Mouse (Mus musculus) kidney, postnatal 10 days (tissue): ENCODE measurements around the gene Slc5a6.
"Not testable (repeated sequence)": the region's sequence is repeated elsewhere in the genome, so short reads cannot be mapped to it uniquely, and the experiment has no call there.

Experiments
- DNase-seq: peaks from one replicate; pipeline ENCODE4 v3.0.0; 2021; ENCODE audit warnings: mixed read lengths

The Slc5a6 gene

GRCm38 (mm10) chr5:31055216-31056140 lies 6.8 kb upstream of the Slc5a6 start:
- no peak for DNase-seq

GRCm38 (mm10) chr5:31054261-31055215 lies 5.8 kb upstream of the Slc5a6 start, which contains the start of gene Cad:
Cad (plus strand) TSS chr5:31054780.
- DNase-seq = peak; percentile 97

DNA sequence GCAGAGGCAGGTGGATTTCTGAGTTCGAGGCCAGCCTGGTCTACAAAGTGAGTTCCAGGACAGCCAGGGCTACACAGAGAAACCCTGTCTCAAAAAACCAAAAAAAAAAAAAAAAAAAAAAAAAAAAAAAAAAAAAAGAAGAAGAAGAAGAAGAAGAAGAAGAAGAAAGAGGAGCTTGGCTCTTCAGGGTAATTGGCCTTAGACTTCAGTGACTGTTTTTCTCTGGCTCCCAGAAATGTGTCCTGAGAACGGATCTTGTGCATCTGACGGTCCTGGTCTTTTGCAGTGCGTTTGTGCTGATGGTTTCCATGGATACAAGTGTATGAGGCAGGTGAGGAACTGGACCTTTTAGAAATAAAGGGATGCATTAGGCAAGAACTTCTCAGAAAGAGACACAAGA lies 5.0 kb upstream of the Slc5a6 start:
- not testable (repeated sequence) for DNase-seq

GRCm38 (mm10) chr5:31050427-31050826 lies 1.7 kb upstream of the Slc5a6 start:
- DNase-seq = no peak

DNA sequence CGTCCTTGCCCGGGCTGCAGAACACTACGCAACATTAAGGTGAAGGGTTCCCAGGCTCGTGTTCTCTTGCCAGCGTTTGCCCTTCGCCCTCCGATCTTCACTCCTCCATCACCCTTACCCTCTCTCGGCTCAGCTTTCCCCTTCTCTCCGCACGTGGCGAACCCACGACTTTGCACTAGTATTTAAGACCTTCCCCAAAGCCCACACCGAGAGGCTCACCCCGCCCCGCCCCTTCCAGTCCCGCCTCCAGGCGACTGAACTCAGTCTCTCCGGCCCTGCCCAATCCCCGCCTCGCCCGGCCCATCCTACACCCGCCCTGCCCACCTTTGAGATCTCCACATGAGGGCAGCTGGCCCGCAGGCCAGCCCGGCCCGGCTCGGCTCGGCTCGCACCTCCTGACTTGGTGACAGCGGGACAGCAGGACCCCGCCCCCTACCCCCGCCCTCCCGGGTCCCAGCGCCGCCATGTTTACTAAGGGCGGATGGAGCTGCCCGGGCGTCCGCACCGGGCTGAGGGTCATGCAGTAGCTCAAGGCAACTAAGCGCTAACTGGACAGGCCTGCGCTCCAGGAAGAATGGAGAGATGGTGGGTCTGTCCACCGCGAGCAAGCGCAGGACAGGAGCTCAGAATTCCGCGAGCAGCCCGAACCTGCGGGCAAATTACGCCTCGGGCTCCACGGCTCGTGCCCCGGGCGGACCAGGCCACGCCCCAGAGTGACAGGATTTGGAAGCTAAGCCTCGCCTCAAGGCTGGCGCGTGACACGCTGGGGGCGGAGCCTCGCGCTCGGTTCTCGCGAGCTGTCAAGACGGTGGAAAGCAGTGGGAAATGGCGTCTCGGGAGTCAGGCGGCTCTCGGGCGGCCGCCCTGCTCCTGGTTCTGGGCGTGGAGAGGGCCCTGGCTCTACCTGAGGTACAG lies 619 bp downstream of the Slc5a6 start, which contains the start of gene Atraid:
Gene Atraid, plus strand, starts transcription at position 465 of the 915 bp plus-strand sequence.
- DNase-seq = peak; percentile 99

- DNase-seq = no peak
These were observed 1.6 kb downstream of the Slc5a6 start for GRCm38 (mm10) chr5:31047074-31047473.

- no peak for DNase-seq
These were observed 2.3 kb downstream of the Slc5a6 start for GRCm38 (mm10) chr5:31046416-31046815.

DNA sequence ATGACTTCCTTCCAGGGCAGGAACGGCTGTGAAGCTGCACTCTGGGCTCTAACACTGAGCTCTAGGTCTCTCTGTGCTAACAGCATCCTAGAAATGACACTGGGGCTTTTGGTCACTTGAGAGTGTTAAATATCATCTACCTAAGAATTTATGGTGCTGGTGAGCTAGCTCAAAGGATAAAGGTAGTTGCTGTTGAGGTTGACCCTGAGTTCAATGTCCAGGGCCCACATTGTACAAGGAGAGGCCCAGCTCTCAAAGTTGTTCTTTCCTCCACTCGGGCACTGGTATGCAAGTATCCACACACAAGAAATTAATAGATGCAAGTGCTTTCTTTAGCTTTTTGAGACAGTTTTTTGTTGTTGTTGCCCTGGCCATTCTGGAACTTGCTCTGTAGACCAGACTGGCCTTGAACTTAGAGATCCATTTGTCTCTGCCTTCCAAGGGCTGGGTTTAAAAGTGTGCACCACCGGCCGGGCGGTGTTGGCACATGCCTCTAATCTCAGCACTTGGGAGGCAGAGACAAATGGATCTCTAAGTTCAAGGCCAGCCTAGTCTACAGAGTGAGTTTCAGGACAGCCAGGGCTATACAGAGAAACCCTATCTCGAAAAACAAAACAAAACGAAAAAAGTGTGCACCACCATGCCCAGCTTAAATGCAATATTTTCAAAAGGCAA lies 10.4 kb downstream of the Slc5a6 start:
- no peak for DNase-seq

GRCm38 (mm10) chr5:31036556-31036955 lies 12.2 kb downstream of the Slc5a6 start:
- DNase-seq = not testable (repeated sequence)

DNA sequence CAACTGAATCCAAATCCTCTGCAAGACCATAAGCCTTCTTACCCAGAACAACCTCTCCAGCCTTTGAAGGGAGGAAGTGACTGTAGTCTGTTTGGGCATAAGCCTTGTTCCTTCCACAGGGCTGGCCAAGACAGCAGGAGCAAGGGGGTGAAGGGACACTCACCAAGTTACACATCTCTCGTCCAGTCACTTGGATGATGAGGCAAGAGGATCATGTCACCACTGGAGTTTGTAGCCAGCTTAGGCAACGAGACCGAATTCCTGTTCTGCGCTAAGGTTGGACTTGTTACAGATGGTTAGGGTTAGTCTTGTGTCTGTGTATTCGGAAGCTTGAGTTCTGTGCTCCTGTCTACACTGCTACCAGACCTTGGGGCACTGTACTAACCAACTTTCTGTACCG lies 14.1 kb downstream of the Slc5a6 start:
- no peak for DNase-seq

DNA sequence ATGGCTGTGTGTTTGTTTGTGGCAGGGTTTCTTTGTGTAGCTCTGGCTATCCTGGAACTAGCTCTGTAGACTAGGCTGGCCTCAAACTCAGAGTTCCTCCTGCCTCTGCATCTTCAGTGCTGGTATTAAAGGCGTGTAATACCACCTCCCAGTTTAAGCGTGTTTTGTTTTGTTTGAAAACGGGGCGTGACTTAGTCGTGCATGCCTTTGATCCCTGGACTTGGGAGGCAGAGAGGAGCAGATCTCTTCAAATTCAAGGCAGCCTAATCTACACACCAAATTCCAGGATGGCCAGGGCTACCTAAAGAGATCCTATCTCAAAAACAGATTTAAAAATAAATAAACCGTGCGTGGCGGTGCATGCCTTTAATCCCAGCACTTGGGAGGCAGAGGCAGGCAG lies 17.2 kb downstream of the Slc5a6 start:
- no peak for DNase-seq

- no peak for DNase-seq
These were observed 17.8 kb downstream of the Slc5a6 start for GRCm38 (mm10) chr5:31030926-31031325.

GRCm38 (mm10) chr5:31024641-31025040 lies 24.1 kb downstream of the Slc5a6 start:
- no peak for DNase-seq

- DNase-seq = no peak
These were observed 25.5 kb downstream of the Slc5a6 start for GRCm38 (mm10) chr5:31023254-31023653.

GRCm38 (mm10) chr5:31022690-31023089 lies 26.0 kb downstream of the Slc5a6 start:
- no peak for DNase-seq

GRCm38 (mm10) chr5:31021790-31022189 lies 26.9 kb downstream of the Slc5a6 start:
- DNase-seq = not testable (repeated sequence)

GRCm38 (mm10) chr5:31015913-31016312 lies 32.8 kb downstream of the Slc5a6 start:
- DNase-seq = no peak

DNA sequence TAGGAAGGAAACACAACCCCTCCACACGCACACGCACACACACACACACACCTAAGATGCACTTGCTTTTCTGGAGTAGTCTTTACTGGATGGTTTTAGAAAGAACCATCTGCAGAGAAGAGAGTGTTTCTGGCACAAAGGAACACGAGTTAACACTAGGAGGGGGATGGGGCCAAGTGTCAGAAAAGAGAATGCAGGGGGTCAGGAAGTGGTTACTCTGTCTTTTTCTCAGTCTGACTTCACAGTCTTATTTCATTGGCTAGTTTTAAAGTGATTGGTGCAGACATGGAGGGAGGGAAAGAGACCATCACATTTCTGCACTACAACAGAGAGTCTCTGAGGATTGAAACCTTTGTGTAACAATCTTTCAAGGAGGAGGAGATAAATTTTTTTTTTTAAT lies 36.0 kb downstream of the Slc5a6 start:
- DNase-seq = peak; percentile 18

GRCm38 (mm10) chr5:31004184-31004583 lies 44.5 kb downstream of the Slc5a6 start:
- peak; percentile 94 for DNase-seq

DNA sequence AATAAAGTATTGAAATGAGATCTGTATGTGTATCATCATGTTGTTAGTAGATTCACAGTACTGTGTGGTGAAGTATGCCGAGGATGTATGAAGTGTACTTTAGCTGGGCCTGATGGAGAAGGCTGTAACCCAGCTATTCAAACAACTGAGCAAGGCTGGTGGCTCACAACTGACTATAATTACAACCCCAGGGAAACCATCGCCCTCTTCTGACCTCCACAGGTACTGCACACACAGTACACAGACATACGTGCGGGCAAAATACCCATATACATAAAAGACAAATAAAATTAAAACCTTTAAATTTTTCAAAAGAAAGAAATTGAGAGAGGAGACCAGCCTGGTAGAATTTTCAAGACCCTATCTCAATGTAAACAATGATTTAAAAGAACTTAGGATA lies 47.2 kb downstream of the Slc5a6 start:
- peak; percentile 14 for DNase-seq

- no peak for DNase-seq
These were observed 47.7 kb downstream of the Slc5a6 start for GRCm38 (mm10) chr5:31000993-31001392.

- DNase-seq = no peak
These were observed 48.6 kb downstream of the Slc5a6 start for GRCm38 (mm10) chr5:31000122-31000521.
